Mouse (Mus musculus): ENCODE measurements around the gene Galntl6. TPM values are rescaled to one million over a fixed set of nuclear protein-coding genes. Genes with fewer than 3 reads are reported as not detected.

Galntl6 gene
- polyA plus RNA-seq, 1 experiment = 6.0 TPM

DNA sequence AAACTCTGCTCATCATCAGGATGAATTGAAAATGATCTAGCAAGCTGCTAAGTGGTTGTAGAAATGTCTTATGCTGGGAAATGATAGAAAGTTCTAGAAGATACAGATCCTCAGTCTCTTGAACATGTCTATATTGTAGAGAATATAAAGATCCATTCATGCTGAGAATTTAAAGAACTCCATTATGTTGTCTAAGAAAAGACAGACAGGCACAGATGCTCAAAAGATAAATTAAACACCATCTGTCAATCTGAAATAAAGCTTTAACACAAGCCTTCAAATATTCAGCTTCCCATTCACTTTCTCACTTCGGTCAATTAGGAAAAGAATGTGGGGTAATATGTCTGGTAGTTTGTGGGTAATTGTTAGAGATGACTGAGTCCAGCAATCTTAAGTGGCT lies 658.8 kb downstream of the Galntl6 start:
- no peaks in the 10 kb centered on the region for H3K27me3 ChIP-seq (ENCODE audit: control insufficient read depth, insufficient read depth, low read length)
- WGBS = 77% methylated on average over 1 of the region's 1 CpGs
- H3K4me3 ChIP-seq (replicated peaks; ENCODE audit: insufficient read depth, low read depth, low read length) = no peak overlapping the region
- H3K4me1 ChIP-seq (ENCODE audit: control insufficient read depth, insufficient read depth, low read length) = no peaks in the 10 kb centered on the region
- TF ChIP-seq POLR2A (IDR thresholded peaks at IDR 0.05; ENCODE audit: borderline replicate concordance, insufficient read depth, low read length) = no peak
- TF ChIP-seq CTCF (IDR thresholded peaks at IDR 0.05; ENCODE audit: borderline replicate concordance, insufficient read depth, low read depth, low read length) = no peak
- no peak overlapping the region for H3K27ac ChIP-seq (ENCODE audit: insufficient read depth, low read length)
- DNase-seq = no peak

GRCm38 (mm10) chr8:58244830-58245229 lies 667.6 kb downstream of the Galntl6 start:
- Histone ChIP-seq H3K27me3 (ENCODE audit: control insufficient read depth, insufficient read depth, low read length) (no peaks in the 10 kb centered on the region), H3K4me1 (ENCODE audit: control insufficient read depth, insufficient read depth, low read length) (no peaks in the 10 kb centered on the region), H3K27ac (ENCODE audit: insufficient read depth, low read length) (no peak overlapping the region), H3K4me3 (replicated peaks; ENCODE audit: insufficient read depth, low read depth, low read length) (no peak overlapping the region)
- TF ChIP-seq POLR2A (IDR thresholded peaks at IDR 0.05; ENCODE audit: borderline replicate concordance, insufficient read depth, low read length) = no peak
- no peak for TF ChIP-seq CTCF (IDR thresholded peaks at IDR 0.05; ENCODE audit: borderline replicate concordance, insufficient read depth, low read depth, low read length)
- no peak for DNase-seq
- 87% methylated on average over 3 of the region's 3 CpGs for WGBS

- TF ChIP-seq POLR2A (IDR thresholded peaks at IDR 0.05; ENCODE audit: borderline replicate concordance, insufficient read depth, low read length) (no peak), CTCF (IDR thresholded peaks at IDR 0.05; ENCODE audit: borderline replicate concordance, insufficient read depth, low read depth, low read length) (no peak)
- H3K4me1 ChIP-seq (ENCODE audit: control insufficient read depth, insufficient read depth, low read length) = no peaks in the 10 kb centered on the region
- no peak overlapping the region for H3K4me3 ChIP-seq (replicated peaks; ENCODE audit: insufficient read depth, low read depth, low read length)
- 30% methylated on average over 2 of the region's 2 CpGs for WGBS
- DNase-seq = no peak
- no peak overlapping the region for H3K27ac ChIP-seq (ENCODE audit: insufficient read depth, low read length)
- no peaks in the 10 kb centered on the region for H3K27me3 ChIP-seq (ENCODE audit: control insufficient read depth, insufficient read depth, low read length)
These were observed 678.2 kb downstream of the Galntl6 start for GRCm38 (mm10) chr8:58234220-58234619.

GRCm38 (mm10) chr8:58228725-58229124 lies 683.7 kb downstream of the Galntl6 start:
- peaks cover 3% of the 10 kb centered on the region; the same call in 1 of the 2 replicates for H3K4me1 ChIP-seq (ENCODE audit: control insufficient read depth, insufficient read depth, low read length)
- H3K27ac ChIP-seq (ENCODE audit: insufficient read depth, low read length) = no peak overlapping the region
- DNase-seq = peak; percentile 15 to 51
- 17% methylated on average over 1 of the region's 1 CpGs for WGBS
- no peak overlapping the region for H3K4me3 ChIP-seq (replicated peaks; ENCODE audit: insufficient read depth, low read depth, low read length)
- no peak for TF ChIP-seq CTCF (IDR thresholded peaks at IDR 0.05; ENCODE audit: borderline replicate concordance, insufficient read depth, low read depth, low read length)
- no peak for TF ChIP-seq POLR2A (IDR thresholded peaks at IDR 0.05; ENCODE audit: borderline replicate concordance, insufficient read depth, low read length)
- no peaks in the 10 kb centered on the region for H3K27me3 ChIP-seq (ENCODE audit: control insufficient read depth, insufficient read depth, low read length)

GRCm38 (mm10) chr8:58217885-58218284 lies 694.6 kb downstream of the Galntl6 start:
- no peaks in the 10 kb centered on the region for H3K4me1 ChIP-seq (ENCODE audit: control insufficient read depth, insufficient read depth, low read length)
- 66% methylated on average over 8 of the region's 8 CpGs for WGBS
- no peak for DNase-seq

DNA sequence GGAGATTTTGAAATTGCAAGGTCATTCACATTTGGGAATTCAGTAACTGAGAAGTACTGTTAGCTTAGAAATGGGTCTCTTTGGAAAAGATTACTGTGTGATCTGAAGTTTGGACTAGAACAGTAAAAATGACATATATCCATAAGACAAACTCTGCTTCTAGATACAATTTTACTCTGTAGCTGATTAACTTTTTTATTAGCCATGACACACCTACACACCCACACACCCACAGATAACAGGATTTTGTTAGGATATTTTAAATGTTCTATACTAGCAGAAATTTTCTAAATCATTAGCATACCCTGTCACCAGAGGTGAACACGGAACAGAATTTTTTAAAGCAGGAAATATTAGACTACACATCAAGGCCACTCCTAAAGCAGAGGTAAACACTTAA lies 722.7 kb downstream of the Galntl6 start:
- no peak overlapping the region for H3K27ac ChIP-seq (ENCODE audit: insufficient read depth, low read length)
- no peak for TF ChIP-seq POLR2A (IDR thresholded peaks at IDR 0.05; ENCODE audit: borderline replicate concordance, insufficient read depth, low read length)
- TF ChIP-seq CTCF (IDR thresholded peaks at IDR 0.05; ENCODE audit: borderline replicate concordance, insufficient read depth, low read depth, low read length) = no peak
- H3K4me1 ChIP-seq (ENCODE audit: control insufficient read depth, insufficient read depth, low read length) = no peaks in the 10 kb centered on the region
- no peaks in the 10 kb centered on the region for H3K27me3 ChIP-seq (ENCODE audit: control insufficient read depth, insufficient read depth, low read length)
- 95% methylated on average over 1 of the region's 1 CpGs for WGBS
- no peak overlapping the region for H3K4me3 ChIP-seq (replicated peaks; ENCODE audit: insufficient read depth, low read depth, low read length)
- no peak for DNase-seq

More at GRCm38 (mm10) chr8:58217885-58218284, 694.6 kb downstream of the Galntl6 start:
- TF ChIP-seq CTCF (IDR thresholded peaks at IDR 0.05; ENCODE audit: borderline replicate concordance, insufficient read depth, low read depth, low read length) (no peak), POLR2A (IDR thresholded peaks at IDR 0.05; ENCODE audit: borderline replicate concordance, insufficient read depth, low read length) (no peak)
- Histone ChIP-seq H3K27me3 (ENCODE audit: control insufficient read depth, insufficient read depth, low read length) (no peaks in the 10 kb centered on the region), H3K4me3 (replicated peaks; ENCODE audit: insufficient read depth, low read depth, low read length) (no peak overlapping the region), H3K27ac (ENCODE audit: insufficient read depth, low read length) (no peak overlapping the region)

GRCm38 (mm10) chr8:58146961-58147360 lies 765.5 kb downstream of the Galntl6 start:
- peak; percentile 46 to 56 for DNase-seq

GRCm38 (mm10) chr8:58086733-58087132 lies 825.7 kb downstream of the Galntl6 start:
- DNase-seq = no peak
- TF ChIP-seq CTCF (IDR thresholded peaks at IDR 0.05; ENCODE audit: borderline replicate concordance, insufficient read depth, low read depth, low read length) = no peak
- no peak for TF ChIP-seq POLR2A (IDR thresholded peaks at IDR 0.05; ENCODE audit: borderline replicate concordance, insufficient read depth, low read length)
- Histone ChIP-seq H3K27me3 (ENCODE audit: control insufficient read depth, insufficient read depth, low read length) (no peaks in the 10 kb centered on the region), H3K4me3 (replicated peaks; ENCODE audit: insufficient read depth, low read depth, low read length) (no peak overlapping the region), H3K4me1 (ENCODE audit: control insufficient read depth, insufficient read depth, low read length) (no peaks in the 10 kb centered on the region), H3K27ac (ENCODE audit: insufficient read depth, low read length) (no peak overlapping the region)
- WGBS = 69% methylated on average over 4 of the region's 4 CpGs

More at GRCm38 (mm10) chr8:58146961-58147360, 765.5 kb downstream of the Galntl6 start:
- H3K27ac ChIP-seq (ENCODE audit: insufficient read depth, low read length) = no peak overlapping the region
- TF ChIP-seq CTCF (IDR thresholded peaks at IDR 0.05; ENCODE audit: borderline replicate concordance, insufficient read depth, low read depth, low read length) (peak; percentile 42), POLR2A (IDR thresholded peaks at IDR 0.05; ENCODE audit: borderline replicate concordance, insufficient read depth, low read length) (no peak)
- no peaks in the 10 kb centered on the region for H3K4me1 ChIP-seq (ENCODE audit: control insufficient read depth, insufficient read depth, low read length)
- H3K4me3 ChIP-seq (replicated peaks; ENCODE audit: insufficient read depth, low read depth, low read length) = no peak overlapping the region
- WGBS = 7% methylated on average over 1 of the region's 1 CpGs
- no peaks in the 10 kb centered on the region for H3K27me3 ChIP-seq (ENCODE audit: control insufficient read depth, insufficient read depth, low read length)

Measured in cerebellum, adult 2 months (tissue).